Mouse (Mus musculus): ENCODE measurements around the gene Trim56. TPM values are rescaled to one million over a fixed set of nuclear protein-coding genes. Genes with fewer than 3 reads are reported as not detected.

Trim56 gene
- polyA plus RNA-seq, 1 experiment from 2014 or later = 6.8 TPM

GRCm38 (mm10) chr5:137090870-137091269 lies 25.1 kb downstream of the Trim56 start:
- no peak for ATAC-seq (ENCODE audit: insufficient number of reproducible peaks, insufficient read depth, low FRiP score, low TSS enrichment)
- Histone ChIP-seq H3K36me3 (no peaks in the 10 kb centered on the region), H3K4me3 (no peak overlapping the region), H3K27ac (no peak overlapping the region), H3K9ac (no peak overlapping the region), H3K4me2 (replicated peaks) (no peak overlapping the region), H3K27me3 (no peaks in the 10 kb centered on the region), H3K9me3 (no peaks in the 10 kb centered on the region), H3K4me1 (peaks cover 5% of the 10 kb centered on the region; the same call in 1 of the 2 replicates)
- 81% methylated on average over 10 of the region's 10 CpGs for WGBS

GRCm38 (mm10) chr5:137087410-137087809 lies 28.6 kb downstream of the Trim56 start:
- Histone ChIP-seq H3K36me3 (no peaks in the 10 kb centered on the region), H3K9me3 (no peaks in the 10 kb centered on the region), H3K9ac (no peak overlapping the region), H3K27ac (no peak overlapping the region), H3K27me3 (no peaks in the 10 kb centered on the region), H3K4me2 (replicated peaks) (no peak overlapping the region), H3K4me3 (no peak overlapping the region), H3K4me1 (0 out of 2 replicates have a peak, but pooled peaks cover 5% of the 10 kb centered on the region)
- ATAC-seq (ENCODE audit: insufficient number of reproducible peaks, insufficient read depth, low FRiP score, low TSS enrichment) = no peak
- WGBS = 86% methylated on average over 8 of the region's 8 CpGs

DNA sequence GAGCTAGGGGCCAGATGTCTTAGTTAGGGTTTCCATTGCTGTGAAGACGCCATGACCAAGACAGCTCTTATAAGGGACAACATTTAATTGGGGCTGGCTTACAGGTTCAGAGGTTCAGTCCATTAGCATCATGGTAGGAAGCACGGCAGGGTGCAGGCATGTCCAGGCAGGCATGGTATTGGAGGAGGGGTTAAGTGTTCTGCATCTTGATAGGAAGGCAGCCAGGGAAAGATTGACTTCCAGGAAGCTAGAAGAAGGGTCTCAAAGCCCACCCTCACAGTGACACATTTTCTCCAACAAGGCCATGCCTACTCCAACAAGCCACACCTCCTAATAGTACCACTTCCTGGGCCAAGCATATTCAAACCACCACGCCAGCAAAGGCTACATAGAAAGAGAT lies 30.3 kb downstream of the Trim56 start:
- H3K9me3 ChIP-seq = no peaks in the 10 kb centered on the region
- no peaks in the 10 kb centered on the region for H3K27me3 ChIP-seq
- no peaks in the 10 kb centered on the region for H3K36me3 ChIP-seq
- no peaks in the 10 kb centered on the region for H3K4me1 ChIP-seq
- H3K4me2 ChIP-seq (replicated peaks) = no peak overlapping the region
- no peak overlapping the region for H3K9ac ChIP-seq
- no peak overlapping the region for H3K27ac ChIP-seq
- 75% methylated on average over 3 of the region's 3 CpGs for WGBS
- ATAC-seq (ENCODE audit: insufficient number of reproducible peaks, insufficient read depth, low FRiP score, low TSS enrichment) = no peak
- no peak overlapping the region for H3K4me3 ChIP-seq

- H3K4me1 ChIP-seq = no peaks in the 10 kb centered on the region
- no peaks in the 10 kb centered on the region for H3K27me3 ChIP-seq
- H3K9ac ChIP-seq = no peak overlapping the region
- no peaks in the 10 kb centered on the region for H3K36me3 ChIP-seq
- no peak overlapping the region for H3K27ac ChIP-seq
- H3K4me2 ChIP-seq (replicated peaks) = no peak overlapping the region
- 84% methylated on average over 6 of the region's 6 CpGs for WGBS
- no peak overlapping the region for H3K4me3 ChIP-seq
- H3K9me3 ChIP-seq = no peaks in the 10 kb centered on the region
- no peak for ATAC-seq (ENCODE audit: insufficient number of reproducible peaks, insufficient read depth, low FRiP score, low TSS enrichment)
Observed at GRCm38 (mm10) chr5:137085021-137085420, 31.0 kb downstream of the Trim56 start.

GRCm38 (mm10) chr5:137083051-137083450 lies 33.0 kb downstream of the Trim56 start:
- Histone ChIP-seq H3K9me3 (no peaks in the 10 kb centered on the region), H3K27me3 (no peaks in the 10 kb centered on the region), H3K4me1 (0 out of 2 replicates have a peak, but pooled peaks cover 5% of the 10 kb centered on the region), H3K27ac (no peak overlapping the region), H3K36me3 (no peaks in the 10 kb centered on the region), H3K4me3 (no peak overlapping the region), H3K4me2 (replicated peaks) (no peak overlapping the region), H3K9ac (no peak overlapping the region)
- WGBS = 81% methylated on average over 4 of the region's 4 CpGs
- no peak for ATAC-seq (ENCODE audit: insufficient number of reproducible peaks, insufficient read depth, low FRiP score, low TSS enrichment)

GRCm38 (mm10) chr5:137079849-137080248 lies 36.2 kb downstream of the Trim56 start:
- H3K27ac ChIP-seq = no peak overlapping the region
- H3K4me3 ChIP-seq = no peak overlapping the region
- no peaks in the 10 kb centered on the region for H3K27me3 ChIP-seq
- H3K4me2 ChIP-seq (replicated peaks) = no peak overlapping the region
- no peak for ATAC-seq (ENCODE audit: insufficient number of reproducible peaks, insufficient read depth, low FRiP score, low TSS enrichment)
- H3K4me1 ChIP-seq = 0 out of 2 replicates have a peak, but pooled peaks cover 6% of the 10 kb centered on the region
- no peaks in the 10 kb centered on the region for H3K36me3 ChIP-seq
- WGBS = 52% methylated on average over 5 of the region's 5 CpGs
- no peak overlapping the region for H3K9ac ChIP-seq
- H3K9me3 ChIP-seq = no peaks in the 10 kb centered on the region

- no peaks in the 10 kb centered on the region for H3K27me3 ChIP-seq
- no peak for ATAC-seq (ENCODE audit: insufficient number of reproducible peaks, insufficient read depth, low FRiP score, low TSS enrichment)
- H3K4me2 ChIP-seq (replicated peaks) = no peak overlapping the region
- no peak overlapping the region for H3K4me3 ChIP-seq
- WGBS = 32% methylated on average over 6 of the region's 6 CpGs
- no peak overlapping the region for H3K27ac ChIP-seq
- 0 out of 2 replicates have a peak, but pooled peaks cover 6% of the 10 kb centered on the region for H3K4me1 ChIP-seq
- no peaks in the 10 kb centered on the region for H3K9me3 ChIP-seq
- no peaks in the 10 kb centered on the region for H3K36me3 ChIP-seq
- no peak overlapping the region for H3K9ac ChIP-seq
Observed at GRCm38 (mm10) chr5:137078616-137079015, 37.4 kb downstream of the Trim56 start.

GRCm38 (mm10) chr5:137078041-137078440 lies 38.0 kb downstream of the Trim56 start:
- Histone ChIP-seq H3K4me2 (replicated peaks) (no peak overlapping the region), H3K36me3 (no peaks in the 10 kb centered on the region), H3K27me3 (no peaks in the 10 kb centered on the region), H3K9ac (no peak overlapping the region), H3K27ac (no peak overlapping the region), H3K9me3 (no peaks in the 10 kb centered on the region), H3K4me3 (no peak overlapping the region), H3K4me1 (0 out of 2 replicates have a peak, but pooled peaks cover 6% of the 10 kb centered on the region)
- ATAC-seq (ENCODE audit: insufficient number of reproducible peaks, insufficient read depth, low FRiP score, low TSS enrichment) = no peak
- WGBS = 79% methylated on average over 14 of the region's 14 CpGs

DNA sequence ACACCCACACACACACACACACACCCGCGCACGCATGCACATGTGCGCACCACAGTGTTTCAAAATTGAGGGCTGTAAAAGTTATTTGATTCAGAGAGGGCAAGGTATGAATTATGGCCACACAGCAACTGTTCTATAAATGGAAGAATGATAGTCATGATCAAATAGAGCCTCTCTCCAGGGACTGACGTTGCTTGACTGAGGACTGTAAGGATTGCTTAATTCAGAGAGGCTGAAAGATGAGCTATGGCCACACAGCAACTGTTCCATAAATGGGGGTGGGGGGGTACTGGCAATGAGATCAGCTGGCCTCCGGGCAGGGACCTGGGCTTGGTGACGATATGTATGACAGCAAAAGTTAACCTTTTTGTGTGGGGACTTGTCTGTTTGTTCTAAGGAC lies 38.8 kb downstream of the Trim56 start:
- peaks cover 12% of the 10 kb centered on the region; the same call in 1 of the 2 replicates for H3K4me1 ChIP-seq
- no peaks in the 10 kb centered on the region for H3K9me3 ChIP-seq
- no peaks in the 10 kb centered on the region for H3K36me3 ChIP-seq
- no peak overlapping the region for H3K27ac ChIP-seq
- ATAC-seq (ENCODE audit: insufficient number of reproducible peaks, insufficient read depth, low FRiP score, low TSS enrichment) = no peak
- H3K9ac ChIP-seq = no peak overlapping the region
- 90% methylated on average over 7 of the region's 7 CpGs for WGBS
- no peaks in the 10 kb centered on the region for H3K27me3 ChIP-seq
- H3K4me2 ChIP-seq (replicated peaks) = no peak overlapping the region
- no peak overlapping the region for H3K4me3 ChIP-seq

GRCm38 (mm10) chr5:137076191-137076930 lies 39.6 kb downstream of the Trim56 start:
- no peak overlapping the region for H3K9ac ChIP-seq
- H3K36me3 ChIP-seq = no peaks in the 10 kb centered on the region
- H3K9me3 ChIP-seq = no peaks in the 10 kb centered on the region
- no peak for ATAC-seq (ENCODE audit: insufficient number of reproducible peaks, insufficient read depth, low FRiP score, low TSS enrichment)
- H3K27ac ChIP-seq = 0 out of 2 replicates have a peak overlapping the region, but pooled peaks have one; percentile 6
- H3K4me1 ChIP-seq = peaks cover 16% of the 10 kb centered on the region; the same call in 1 of the 2 replicates
- H3K4me3 ChIP-seq = no peak overlapping the region
- no peaks in the 10 kb centered on the region for H3K27me3 ChIP-seq
- H3K4me2 ChIP-seq (replicated peaks) = no peak overlapping the region
- WGBS = 31% methylated on average over 12 of the region's 12 CpGs

DNA sequence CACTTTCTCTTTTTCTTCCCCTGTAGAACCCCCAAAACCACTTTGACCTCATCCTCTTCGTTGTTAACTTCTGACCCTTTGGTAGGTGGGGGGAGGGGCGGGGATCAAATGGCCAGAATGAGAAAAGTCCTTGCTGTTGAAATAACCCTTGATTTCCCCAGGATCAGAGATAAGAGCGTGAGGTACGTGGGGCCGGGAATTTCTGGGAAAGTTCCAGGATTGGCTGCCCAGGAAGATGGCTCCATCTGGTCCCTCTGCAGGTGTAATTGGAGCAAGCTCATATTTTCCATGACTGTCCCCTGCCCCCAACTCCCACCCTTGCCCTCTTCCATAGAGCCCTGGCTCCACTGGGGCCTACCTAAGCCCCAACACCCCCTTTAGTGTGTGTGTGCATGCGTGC lies 40.3 kb downstream of the Trim56 start:
- Histone ChIP-seq H3K36me3 (no peaks in the 10 kb centered on the region), H3K4me2 (replicated peaks) (no peak overlapping the region), H3K27me3 (no peaks in the 10 kb centered on the region), H3K4me3 (no peak overlapping the region), H3K9me3 (no peaks in the 10 kb centered on the region), H3K9ac (no peak overlapping the region), H3K4me1 (peaks cover 16% of the 10 kb centered on the region; the same call in 1 of the 2 replicates), H3K27ac (no peak overlapping the region)
- ATAC-seq (ENCODE audit: insufficient number of reproducible peaks, insufficient read depth, low FRiP score, low TSS enrichment) = no peak
- 65% methylated on average over 6 of the region's 6 CpGs for WGBS

GRCm38 (mm10) chr5:137074191-137074651 lies 41.8 kb downstream of the Trim56 start:
- ATAC-seq (ENCODE audit: insufficient number of reproducible peaks, insufficient read depth, low FRiP score, low TSS enrichment) = no peak
- H3K27ac ChIP-seq = 0 out of 2 replicates have a peak overlapping the region, but pooled peaks have one; percentile 37
- H3K4me1 ChIP-seq = peaks cover 16% of the 10 kb centered on the region; the same call in 1 of the 2 replicates
- no peaks in the 10 kb centered on the region for H3K9me3 ChIP-seq
- no peak overlapping the region for H3K9ac ChIP-seq
- H3K4me2 ChIP-seq (replicated peaks) = no peak overlapping the region
- no peaks in the 10 kb centered on the region for H3K27me3 ChIP-seq
- H3K4me3 ChIP-seq = no peak overlapping the region
- 27% methylated on average over 6 of the region's 6 CpGs for WGBS
- H3K36me3 ChIP-seq = no peaks in the 10 kb centered on the region

All from embryonic facial prominence, embryonic 12.5 days (tissue).